Mouse (Mus musculus) cerebellum, postnatal 36 days (tissue): ENCODE measurements at regions not wholly inside any gene's neighbourhood (a gene's known extent, or its start where the extent isn't known, plus 50 kb on each side); places are given as distances from the start of the nearest gene placed in this dataset.

Experiments
- DNase-seq, 2 experiments: peaks; one replicate each; pipeline ENCODE4 v3.0.0; 2021 to 2022; ENCODE audit warnings: mixed read lengths in 2 of 2

DNA sequence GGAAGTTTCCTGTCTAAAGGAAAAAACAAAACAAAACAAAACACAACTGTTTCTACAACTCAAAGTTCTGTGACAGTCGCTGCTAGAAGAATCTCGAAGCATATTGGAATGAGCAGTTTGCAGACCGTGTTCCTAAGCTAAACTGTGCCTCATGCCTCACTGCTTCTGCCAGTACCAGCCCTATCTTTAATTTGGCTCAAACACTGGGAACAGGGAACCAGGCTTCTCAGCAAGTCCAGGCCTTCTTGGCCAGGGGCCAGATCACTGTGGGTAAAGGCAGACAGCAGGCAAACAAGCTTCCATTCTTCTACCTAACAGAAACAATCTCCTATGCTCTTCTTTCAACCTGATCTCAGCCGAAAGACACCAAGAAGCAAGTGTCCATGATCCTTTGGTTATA is 56.5 kb downstream of the Tmsb4x start:
- DNase-seq, result peak; percentile 62 to 69

DNA sequence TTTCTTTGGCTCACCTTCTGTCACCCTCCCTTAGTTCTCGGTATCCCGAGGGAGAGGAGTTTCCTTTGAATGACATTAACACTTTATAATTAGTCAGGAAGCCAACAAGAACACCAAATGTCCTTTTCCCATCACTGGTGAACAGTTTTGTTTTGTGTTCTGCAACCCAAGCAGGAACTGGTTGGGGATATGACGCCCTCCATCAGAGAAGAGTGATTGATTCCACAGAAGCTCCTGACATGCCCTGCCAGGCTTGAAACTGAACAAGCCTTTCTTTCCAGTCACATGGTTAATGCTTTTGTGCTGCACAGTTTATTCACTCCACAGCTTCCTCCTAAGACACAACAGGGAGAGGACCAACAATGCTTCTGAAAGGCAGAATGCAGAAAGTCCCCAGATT is 57.8 kb downstream of the Tmsb4x start:
- DNase-seq, result no peak

DNA sequence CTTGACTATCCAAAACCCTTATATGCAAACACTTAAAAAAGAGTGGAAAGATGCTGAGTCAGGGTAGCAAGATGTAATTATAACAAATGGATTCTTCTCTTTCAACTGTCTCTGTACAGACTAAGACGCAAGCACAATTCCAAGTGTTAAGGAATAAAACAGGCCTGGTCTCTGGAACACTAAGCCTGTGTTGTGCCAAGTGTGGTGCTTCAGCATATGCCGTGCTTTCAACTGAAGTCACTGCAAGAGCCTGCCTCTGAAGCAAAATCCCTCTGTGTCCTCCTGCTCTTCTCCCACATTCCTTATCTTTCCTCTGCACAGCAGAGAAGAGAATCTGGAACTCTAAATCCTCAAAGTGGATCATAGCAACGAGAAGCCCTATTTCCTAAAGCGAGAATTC is 59.7 kb downstream of the Tmsb4x start:
- no peak for DNase-seq

DNA sequence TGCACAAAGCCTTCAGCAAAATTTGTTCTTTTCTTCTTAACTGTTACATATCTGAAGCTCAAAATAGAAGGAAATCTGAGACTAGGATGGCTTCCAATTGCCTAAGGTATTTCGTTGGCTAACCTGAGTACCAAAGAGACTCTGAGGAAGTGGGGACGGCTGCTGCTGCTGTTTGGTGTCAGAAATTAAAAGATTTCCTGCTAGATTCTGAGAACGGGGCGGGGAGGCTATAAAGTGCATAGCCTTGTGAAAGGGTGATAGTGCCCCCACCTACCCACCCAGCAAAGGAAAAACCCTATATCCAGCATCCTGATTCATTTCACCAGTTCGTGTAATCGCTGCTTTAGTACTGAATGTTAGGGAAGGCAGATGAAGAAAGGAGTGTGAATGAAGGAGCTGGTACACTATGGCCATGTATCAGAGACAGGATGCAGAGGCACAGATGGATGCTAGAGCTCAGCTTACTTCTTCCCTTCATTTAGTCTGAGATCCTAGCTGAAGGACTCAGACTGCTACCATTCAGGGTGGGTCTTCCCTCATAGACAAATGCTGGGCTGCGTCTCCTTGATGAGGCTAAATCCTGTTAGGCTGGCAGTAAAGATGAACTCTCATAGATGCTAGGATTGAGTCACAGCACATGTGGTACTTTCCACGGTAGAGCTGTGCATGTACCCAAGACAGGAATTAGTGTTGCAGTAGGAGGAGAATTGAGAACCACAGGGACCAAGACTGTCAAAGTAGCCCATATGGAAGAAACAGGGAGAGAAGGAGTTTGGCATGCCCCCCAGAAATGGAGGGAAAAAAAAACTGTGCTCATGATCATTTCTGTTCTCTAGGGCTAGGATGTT is 62.4 kb downstream of the Tmsb4x start:
- DNase-seq, result no peak

DNA sequence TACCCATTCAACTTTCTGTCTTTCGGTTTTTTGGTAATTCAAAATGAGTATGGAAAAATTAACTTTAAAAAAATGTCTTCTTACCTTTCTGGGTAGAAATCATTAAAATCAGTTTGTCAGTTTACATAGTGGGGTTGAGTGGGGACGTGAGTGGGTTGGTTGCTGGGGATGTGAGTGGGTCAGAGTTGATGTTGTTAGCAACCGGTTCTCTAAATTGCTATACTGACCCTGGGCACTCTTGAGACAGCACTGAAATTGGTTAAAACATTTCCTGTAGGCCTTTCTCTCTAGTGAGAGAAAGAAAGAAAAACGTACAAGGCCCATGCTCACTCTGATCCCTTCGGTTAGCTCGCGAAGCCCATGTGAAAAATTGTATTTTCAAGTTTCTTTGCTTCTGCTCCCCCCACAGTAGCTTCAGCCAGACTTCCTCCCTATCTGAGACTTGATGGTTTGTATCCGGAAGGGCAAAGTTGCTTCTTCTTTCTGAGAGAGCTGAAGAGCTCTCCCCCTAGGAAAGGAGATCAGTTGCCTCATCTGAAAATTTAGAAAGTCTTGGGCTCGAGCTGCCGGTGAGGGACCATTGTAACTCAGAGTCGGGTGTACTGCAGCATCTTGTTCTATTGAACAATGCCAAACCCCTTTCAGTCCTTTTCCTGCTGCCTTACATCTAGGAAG is 63.5 kb downstream of the Tmsb4x start:
- DNase-seq, result no peak

DNA sequence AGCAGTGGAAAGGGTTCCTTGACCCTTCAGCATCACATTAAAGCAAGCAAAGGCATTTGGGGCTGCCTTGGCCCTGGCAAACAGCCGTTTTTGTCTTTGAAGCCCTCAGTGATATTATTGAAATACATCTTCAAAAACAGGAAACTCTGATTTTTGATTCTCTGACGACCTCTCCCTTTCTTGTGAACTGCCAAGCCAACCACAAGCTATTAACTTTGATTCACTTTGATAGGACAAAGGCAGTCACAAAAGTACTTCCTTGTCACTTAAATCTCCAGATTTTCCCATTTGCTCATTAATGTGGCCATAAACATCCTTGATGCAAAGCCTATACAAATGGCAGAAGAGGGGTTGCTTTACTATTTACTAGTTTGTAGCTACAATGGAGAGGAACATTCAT is 70.0 kb downstream of the Tmsb4x start:
- no peak for DNase-seq

DNA sequence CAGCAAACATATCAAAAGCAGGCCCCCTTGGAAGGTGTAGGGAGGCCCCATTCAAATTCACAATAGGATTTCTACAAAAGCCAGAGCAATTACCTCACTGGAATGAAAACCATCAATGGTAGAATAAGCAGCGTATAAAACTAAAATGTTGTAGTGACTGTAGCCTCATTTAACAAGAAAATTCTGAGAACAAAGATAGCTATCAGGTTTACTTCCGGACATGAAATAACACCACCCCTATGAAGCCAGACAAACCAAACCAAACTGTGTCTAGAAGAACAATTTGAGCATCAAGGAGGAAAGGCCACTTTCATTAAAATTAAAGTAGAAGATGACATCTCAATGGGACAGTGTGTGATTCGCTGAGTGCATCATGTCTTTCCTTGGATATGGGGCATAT is 74.9 kb downstream of the Tmsb4x start:
- no peak for DNase-seq

DNA sequence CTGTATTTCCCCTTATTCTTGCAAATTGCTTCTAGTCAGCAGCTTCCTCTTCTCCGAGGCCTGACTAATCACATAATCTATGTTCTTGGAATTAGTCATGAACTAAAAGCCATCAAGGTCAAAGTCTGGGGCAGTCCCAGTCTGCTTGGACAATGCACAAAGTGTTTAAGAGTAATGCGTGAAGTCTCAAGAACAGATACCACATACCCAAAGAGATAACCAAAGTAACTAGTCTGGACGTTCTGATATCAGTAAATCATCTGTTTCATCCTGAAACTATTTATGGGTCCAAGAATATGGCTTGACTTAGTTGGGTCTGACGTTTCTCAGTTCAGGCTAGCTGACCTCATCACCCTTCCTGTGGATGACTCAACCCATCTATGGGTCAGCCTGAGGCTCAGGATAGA is 76.1 kb downstream of the Tmsb4x start:
- DNase-seq, result no peak

DNA sequence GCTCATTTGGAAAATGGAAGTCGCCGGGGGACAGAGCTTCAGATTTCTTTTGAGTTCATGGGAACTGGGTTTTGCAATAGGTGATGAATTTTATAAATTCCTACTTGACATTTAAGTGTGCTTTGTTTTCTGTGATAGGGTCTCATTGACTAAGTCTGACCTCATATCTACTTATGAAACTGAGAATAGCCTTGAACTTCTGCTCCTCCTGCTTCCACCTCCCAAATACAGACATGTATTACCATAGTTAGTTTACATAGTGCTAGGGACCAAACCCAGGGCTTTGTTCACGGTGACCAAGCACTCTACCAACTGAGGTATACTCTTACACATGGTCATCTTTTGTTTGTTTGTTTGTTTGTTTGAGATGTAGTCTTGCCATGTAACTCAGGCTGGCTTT is 77.8 kb downstream of the Tmsb4x start:
- DNase-seq, result no peak

DNA sequence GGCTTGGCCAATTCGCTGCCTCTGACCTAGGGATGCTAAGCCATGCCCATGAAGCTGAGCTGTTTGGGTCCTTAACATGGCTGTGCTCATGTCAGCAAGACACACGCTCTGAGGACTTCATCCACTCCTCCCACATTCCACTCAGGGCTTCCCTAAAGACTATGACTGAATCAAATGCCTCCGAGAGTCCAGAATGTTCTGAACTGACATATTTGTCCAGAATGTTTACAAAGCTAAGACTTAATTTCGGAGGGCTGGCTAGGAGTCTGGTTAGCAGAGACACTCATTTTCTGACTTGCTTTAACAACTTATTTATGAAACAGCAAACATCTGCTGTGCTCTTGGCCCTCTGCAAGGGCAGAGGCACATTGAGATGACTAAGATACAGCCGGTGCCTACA is 78.5 kb downstream of the Tmsb4x start:
- no peak for DNase-seq

DNA sequence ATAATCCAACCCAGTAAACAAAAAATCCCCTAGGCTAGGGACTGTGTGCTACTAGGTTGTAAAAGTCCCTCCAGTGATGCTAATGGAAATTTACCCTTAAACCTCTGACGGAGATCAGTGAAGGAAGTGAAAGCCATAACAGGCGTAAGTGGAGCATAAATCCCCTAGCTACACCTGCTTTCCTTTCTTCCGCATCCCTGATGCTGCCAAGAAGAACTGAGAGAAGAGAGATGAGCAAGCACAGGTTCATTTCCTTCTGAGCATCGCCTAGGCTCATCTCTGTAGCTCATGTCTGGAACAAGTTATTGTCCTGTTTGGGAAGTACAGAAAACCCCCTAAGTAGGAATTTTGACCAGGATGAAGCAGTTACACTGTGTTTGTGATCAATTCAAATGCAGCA is 89.8 kb downstream of the Tmsb4x start:
- DNase-seq, result no peak

DNA sequence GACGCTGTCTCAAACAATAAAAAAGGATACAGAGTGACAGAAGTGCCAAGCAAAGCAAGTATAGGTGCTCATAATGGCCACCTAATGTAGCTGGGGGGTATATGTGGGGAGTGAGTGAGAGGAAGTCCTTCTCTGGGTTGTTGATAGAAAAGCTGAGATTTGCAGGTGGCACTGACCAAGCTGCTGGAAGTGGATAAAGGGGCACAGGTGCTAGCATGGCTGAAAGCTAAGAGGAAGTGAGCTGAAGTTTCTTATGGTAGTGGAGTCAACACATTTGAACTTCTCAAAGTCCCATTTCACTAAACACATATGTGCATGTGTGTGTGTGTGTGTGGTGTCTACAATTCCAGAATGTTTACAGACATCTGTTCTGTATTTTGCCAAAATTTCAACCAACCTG is 94.0 kb downstream of the Tmsb4x start:
- no peak for DNase-seq

DNA sequence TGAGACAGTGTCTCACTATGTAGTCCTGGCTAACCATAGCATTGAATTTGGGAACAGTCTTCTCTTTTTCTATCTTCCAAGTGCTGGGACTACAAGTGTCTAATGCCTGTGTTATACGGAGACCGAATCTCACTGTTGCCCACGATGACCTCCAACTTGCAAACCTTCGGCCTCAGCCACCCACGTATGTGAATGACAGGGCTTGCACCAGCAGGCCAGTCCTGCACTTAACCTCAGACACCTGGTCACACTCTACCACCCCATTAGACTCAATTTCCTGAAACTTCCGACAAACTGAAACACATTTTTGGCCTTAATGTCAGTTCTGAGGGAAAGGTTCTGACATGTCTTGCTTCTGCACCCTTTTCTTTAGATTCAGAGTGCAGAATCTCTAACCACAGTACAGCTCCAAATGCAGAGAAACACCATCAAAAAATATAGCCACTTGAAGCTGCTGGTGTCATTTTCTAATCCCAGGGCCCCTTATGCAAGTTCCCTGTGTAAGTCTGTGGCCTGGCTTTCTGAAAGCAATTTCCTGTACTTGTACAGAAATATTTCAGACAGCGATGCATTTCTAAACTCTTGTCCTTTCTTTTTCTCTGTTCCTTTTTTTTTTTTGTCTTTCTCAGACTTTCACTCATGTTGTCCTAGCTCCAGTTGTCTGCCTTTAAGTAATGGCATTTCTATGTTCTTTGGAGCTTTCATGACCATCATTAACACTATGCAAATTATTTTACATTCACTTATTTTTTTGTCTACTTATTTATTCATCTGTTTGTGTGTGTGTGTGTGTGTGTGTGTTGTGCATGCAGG is 97.8 kb downstream of the Tmsb4x start:
- DNase-seq, result no peak

DNA sequence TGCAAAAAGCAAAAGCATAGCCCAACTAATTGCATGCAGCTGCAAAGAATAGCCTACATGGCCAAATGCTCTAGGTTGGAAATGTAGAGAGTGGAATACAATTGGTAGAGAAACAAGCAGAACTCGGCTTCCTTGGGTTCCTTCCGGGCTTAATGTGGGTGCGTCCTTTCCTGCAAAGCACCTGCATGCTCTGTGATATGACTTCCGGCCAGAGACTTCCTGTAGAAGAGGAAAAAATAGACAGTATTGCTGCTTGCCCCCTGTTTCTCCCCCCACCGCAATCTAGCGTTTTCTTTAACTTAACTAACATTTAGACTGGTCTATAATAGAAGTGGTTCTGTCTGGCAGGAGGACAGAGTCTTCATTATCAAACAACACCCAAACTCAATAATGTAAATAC is 100.8 kb downstream of the Tmsb4x start:
- DNase-seq, result no peak

DNA sequence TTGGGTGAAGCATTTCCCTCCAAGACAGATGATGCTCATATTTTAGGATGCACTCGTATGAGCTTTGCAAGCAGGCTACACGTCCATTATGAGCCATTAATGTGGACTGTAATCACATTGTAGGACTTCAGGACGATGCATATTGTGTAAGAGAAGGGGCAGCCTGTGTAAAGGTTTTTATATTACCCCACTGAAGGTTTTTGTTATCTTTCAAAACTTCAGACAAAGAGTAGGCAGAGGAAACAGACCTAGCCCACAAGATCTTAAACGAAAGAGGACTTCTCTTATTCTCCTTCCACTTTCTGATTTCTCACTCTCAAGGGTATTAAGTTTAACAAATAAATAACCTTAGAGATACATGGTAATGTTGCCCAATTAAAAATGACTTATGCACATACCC is 101.6 kb downstream of the Tmsb4x start:
- no peak for DNase-seq

DNA sequence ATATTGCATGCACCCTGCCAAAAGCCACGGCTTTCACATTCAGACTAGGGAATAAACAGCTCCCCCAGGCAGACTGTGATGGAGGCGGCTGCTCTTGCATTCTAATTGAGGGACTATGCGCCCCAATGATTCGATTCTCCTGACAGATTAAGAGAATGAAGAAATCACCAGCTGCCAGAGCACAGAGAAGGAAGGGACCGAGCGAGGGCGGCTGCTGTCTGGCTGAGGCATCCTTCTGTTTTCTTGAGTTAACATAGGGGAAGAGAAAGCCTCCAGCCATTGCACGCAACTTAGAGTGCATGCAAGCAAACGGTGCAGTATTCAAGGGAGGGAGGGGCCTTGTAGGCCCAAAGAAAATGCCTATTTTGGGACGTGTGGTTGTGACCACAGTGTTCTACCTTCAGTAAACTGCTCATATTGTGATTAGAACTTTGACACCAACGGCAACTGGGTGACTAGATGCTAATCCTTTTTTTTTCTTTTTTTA is 103.1 kb downstream of the Tmsb4x start:
- no peak for DNase-seq

DNA sequence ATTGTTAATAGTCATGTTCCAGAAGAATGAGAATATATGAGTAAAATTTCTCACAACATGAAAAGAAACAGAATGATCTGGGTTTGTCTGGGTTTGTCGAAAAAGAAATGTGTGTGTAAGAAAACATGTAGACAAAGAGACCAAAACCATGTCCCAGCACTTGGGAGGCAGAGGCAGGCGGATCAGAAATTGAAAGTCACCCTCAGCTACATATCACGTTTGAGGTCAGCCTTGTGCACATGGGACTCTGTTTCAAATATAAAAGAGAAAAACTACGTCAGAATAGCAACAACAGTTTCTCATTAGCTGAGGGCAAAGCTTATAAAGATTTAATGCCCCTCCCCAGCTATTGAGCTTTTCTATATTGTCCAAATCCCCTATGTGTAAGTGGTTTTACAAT is 103.8 kb downstream of the Tmsb4x start:
- DNase-seq, result no peak

DNA sequence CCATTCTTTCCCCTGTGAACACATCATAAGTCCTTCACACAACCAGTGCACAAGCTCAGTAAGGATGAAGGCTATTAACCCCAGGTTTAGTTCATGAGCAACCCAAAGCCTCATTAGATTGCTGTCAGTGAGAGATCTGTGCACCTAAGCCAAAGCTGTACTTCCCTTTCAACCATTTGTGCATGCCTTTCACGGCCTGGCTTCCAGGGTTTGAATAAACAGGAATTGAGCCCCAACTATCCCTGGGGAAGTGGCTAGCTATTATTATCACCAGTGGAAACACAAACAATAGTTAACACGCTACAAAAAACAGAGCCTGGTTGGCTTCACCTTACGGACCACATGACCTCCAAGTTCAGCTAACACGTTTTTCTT is 104.9 kb downstream of the Tmsb4x start:
- DNase-seq, result no peak

DNA sequence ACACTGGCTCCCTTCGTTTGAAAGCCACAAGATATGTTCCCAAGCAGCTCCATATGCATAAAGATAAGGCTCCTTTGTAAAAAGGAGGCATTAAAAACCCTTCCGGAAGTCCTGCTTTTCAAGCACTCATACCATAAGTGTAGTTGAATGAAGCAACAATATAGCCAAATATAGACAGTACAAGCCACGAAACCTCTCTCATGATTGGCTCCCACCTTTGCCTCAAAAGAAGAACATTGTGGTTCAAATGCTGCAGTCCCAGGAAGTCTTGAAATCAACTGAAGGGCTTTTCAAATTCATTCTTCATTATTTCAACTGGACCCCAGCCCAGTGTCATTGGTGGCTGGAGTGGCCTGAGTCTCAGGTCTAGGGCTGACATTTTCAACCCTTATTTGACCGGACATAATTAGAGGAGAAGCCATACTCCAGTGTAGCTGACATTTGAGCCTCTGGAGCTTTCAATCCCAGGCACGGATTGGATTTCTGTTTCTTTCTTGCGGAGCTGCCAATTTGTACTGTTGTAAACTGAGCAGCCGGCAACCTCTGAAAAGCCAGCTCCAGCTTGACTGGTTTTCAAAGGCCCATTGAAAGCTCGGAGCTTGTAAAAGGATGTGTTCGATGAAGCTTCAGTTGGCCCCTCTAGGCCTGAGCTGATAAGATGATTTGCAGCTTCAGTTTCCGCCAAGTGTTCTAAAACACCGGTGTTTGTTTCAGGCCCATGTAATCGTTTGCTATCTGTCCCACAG is 105.4 kb downstream of the Tmsb4x start:
- DNase-seq, result no peak

DNA sequence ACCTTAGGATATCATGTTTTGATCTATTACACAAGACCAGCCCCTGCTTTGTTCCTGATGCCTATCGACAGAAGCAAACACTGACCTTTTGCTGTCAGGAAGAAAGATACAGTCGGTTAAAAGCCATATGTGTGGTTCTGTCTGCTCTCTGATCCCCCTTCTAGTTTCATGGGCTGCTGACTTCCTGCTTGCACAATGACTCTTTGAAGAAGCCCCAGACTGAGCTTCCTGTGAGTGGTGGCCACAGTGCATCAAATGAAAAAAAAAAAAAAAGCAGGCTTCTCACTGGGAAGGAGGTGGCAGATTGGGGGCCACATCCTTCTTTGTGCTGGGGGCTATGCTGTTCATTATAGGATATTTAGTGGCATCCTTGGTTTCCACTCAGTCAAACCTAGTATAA is 107.2 kb downstream of the Tmsb4x start:
- DNase-seq, result no peak

DNA sequence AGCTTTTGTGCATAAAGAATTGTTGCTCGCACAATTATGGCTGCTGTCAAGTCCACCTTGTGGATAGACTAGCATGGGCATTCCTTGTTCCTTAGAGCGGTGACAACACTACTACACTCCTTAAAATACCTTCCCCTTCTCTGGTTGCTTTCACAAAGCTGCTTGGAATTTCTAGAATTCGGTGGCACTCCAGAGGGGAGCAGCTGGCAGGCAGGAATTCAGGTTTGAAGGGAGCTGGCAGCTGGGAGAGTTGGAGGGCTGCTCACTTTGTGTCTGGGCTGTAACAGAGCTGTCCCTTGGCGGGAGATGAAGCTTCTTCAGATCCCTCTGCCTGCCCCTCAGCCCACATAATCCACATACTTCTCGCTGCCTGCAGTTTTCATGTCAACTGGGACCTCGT is 109.7 kb downstream of the Tmsb4x start:
- no peak for DNase-seq

DNA sequence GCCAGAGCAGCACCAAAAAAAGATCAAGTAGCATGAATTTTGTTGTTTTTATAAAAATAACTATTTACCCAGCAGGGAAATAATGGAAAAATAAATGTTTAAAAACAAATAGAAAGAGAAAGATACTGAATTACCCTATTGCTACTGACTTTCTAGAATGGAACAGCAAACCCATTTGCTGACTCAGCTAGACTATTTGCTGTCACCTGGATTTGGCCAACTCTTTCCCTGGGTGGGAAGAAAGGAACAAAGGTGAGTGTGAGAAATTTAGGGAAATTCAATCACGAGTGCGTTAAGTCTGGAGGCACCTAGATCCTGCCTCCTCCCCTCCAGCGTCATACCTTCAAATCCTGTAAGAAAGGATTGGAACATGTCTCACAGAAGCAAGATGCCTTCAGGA is 110.2 kb downstream of the Tmsb4x start:
- no peak for DNase-seq

DNA sequence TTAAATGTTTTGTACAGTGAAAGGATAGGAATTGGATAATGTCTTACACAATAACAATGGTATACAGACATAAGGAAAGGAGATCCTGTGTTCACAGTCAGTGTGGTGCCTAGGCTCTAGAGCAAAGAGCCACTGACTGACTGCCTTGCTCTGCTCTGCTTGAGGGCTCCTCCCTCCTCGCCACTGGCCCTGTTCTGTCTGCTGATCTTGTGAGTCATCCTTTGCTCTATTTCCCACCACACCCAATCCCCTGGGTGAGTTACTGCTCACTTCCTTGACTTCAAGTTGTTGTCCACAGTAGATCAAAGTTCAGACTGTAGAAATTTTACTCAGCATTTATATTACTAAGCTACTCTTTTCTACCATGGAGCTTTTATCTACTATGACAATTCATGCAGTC is 117.3 kb downstream of the Tmsb4x start:
- no peak for DNase-seq
